Mouse (Mus musculus) hindbrain, embryonic 13.5 days (tissue): ENCODE results near the gene Gm49353. TPM values are rescaled to one million over a fixed set of nuclear protein-coding genes. Genes with fewer than 3 reads are reported as not detected.
A peak's percentile ranks its signal among the peaks of the same experiment; 100 is the strongest.

Experiments used
- ATAC-seq: fragments of 200-750 bp; cut with Nextera tagmentation; 2 replicates; pipeline ENCODE4 v1.8.0; 2017; ENCODE audit warnings: moderate TSS enrichment; ENCODE audit not compliant: low FRiP score
- H3K27ac ChIP-seq: fragments of 300-500 bp; sonication (generic); 2 replicates; pipeline ENCODE4 v1.5.1; 2015; ENCODE audit warnings: inconsistent platforms, mild to moderate bottlenecking, moderate library complexity
- H3K27me3 ChIP-seq: fragments of 300-500 bp; sonication (generic); 2 replicates; pipeline ENCODE4 v1.6.1; 2015; ENCODE audit warnings: mild to moderate bottlenecking, inconsistent platforms
- H3K36me3 ChIP-seq: fragments of 300-500 bp; sonication (generic); 2 replicates; pipeline ENCODE4 v1.6.1; 2015; ENCODE audit warnings: mild to moderate bottlenecking, inconsistent platforms
- H3K4me1 ChIP-seq: fragments of 300-500 bp; sonication (generic); replicated peaks from 2 replicates; pipeline ENCODE4 v1.6.1; 2015; ENCODE audit warnings: inconsistent platforms
- H3K4me2 ChIP-seq: fragments of 300-500 bp; sonication (generic); 2 replicates; pipeline ENCODE4 v1.6.1; 2015; ENCODE audit warnings: inconsistent platforms, mild to moderate bottlenecking, moderate library complexity
- H3K4me3 ChIP-seq: fragments of 300-500 bp; sonication (generic); 2 replicates; pipeline ENCODE4 v1.5.1; 2015; ENCODE audit warnings: mild to moderate bottlenecking, inconsistent platforms
- H3K9ac ChIP-seq: fragments of 300-500 bp; sonication (generic); 2 replicates; pipeline ENCODE4 v1.6.1; 2015; ENCODE audit warnings: mild to moderate bottlenecking, inconsistent platforms
- H3K9me3 ChIP-seq: fragments of 300-500 bp; sonication (generic); 2 replicates; pipeline ENCODE4 v1.6.1; 2016; ENCODE audit warnings: inconsistent platforms
- WGBS: fragments of 180-500 bp; shearing (Covaris S2); methylation state at CpG from one replicate; pipeline ENCODE4 v1.1.7; 2015; 5-methylcytosine and 5-hydroxymethylcytosine counted together
- polyA plus RNA-seq: library from polyadenylated mRNA; unstranded; fragments of >200 nt; fragmentation: Nextera tagmentation; extraction: Ambion mirVana; gene quantifications from 2 replicates; pipeline ENCODE4 v1.2.1, GENCODE M21; 2015

Gene Gm49353
- 11.7 and 15.4 TPM in 2 replicates for polyA plus RNA-seq

GRCm38 (mm10) chr10:29198642-29199041, at the start of gene Gm49353:
Gene Gm49353, plus strand, starts transcription at chr10:29198954.
- ATAC-seq, result no peak
- 95% methylated on average over 7 of the region's 7 CpGs for WGBS
- peaks cover 79% of the 10 kb centered on the region for H3K36me3 ChIP-seq

GRCm38 (mm10) chr10:29155304-29155703, 43.5 kb upstream of the Gm49353 start:
- ATAC-seq, result no peak
- no peak overlapping the region for H3K4me3 ChIP-seq
- H3K4me1 ChIP-seq, result peaks cover 7% of the 10 kb centered on the region
- no peak overlapping the region for H3K9ac ChIP-seq
- 71% methylated on average over 3 of the region's 3 CpGs for WGBS
- H3K4me2 ChIP-seq, result no peak overlapping the region
- peaks cover 67% of the 10 kb centered on the region for H3K36me3 ChIP-seq
- no peaks in the 10 kb centered on the region for H3K27me3 ChIP-seq
- no peak overlapping the region for H3K27ac ChIP-seq
- no peaks in the 10 kb centered on the region for H3K9me3 ChIP-seq

More at GRCm38 (mm10) chr10:29198642-29199041, at the start of gene Gm49353:
- Histone ChIP-seq H3K27ac (no peak within 1 kb of the TSS), H3K4me2 (no peak within 1 kb of the TSS), H3K27me3 (no peaks in the 10 kb centered on the region), H3K9me3 (no peaks in the 10 kb centered on the region), H3K9ac (no peak within 1 kb of the TSS), H3K4me3 (no peak within 1 kb of the TSS), H3K4me1 (no peaks in the 10 kb centered on the region)

DNA sequence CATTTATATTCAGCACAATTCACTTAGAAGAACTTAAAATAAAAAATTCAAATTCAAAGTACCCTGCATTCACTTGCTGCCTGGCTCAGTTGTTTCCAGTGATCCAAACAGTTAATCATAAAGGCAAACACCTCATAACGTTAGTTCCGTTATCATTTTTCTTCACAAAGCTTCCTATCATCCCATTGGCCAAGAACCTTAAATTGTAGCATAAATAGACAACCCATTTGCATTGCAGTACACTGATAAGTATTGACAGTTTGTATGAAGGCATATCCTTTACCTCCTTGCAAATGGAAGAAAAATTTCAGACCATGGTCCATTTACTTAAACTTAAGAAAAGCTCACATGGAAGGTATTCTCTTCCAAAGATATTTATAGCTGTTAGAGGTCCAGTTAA, 37.1 kb upstream of the Gm49353 start:
- 91% methylated on average over 2 of the region's 2 CpGs for WGBS
- no peak overlapping the region for H3K4me2 ChIP-seq
- H3K9me3 ChIP-seq, result no peaks in the 10 kb centered on the region
- H3K4me3 ChIP-seq, result no peak overlapping the region
- H3K27ac ChIP-seq, result no peak overlapping the region
- no peaks in the 10 kb centered on the region for H3K4me1 ChIP-seq
- H3K9ac ChIP-seq, result no peak overlapping the region
- H3K27me3 ChIP-seq, result no peaks in the 10 kb centered on the region
- no peak for ATAC-seq
- H3K36me3 ChIP-seq, result peaks cover 68% of the 10 kb centered on the region

DNA sequence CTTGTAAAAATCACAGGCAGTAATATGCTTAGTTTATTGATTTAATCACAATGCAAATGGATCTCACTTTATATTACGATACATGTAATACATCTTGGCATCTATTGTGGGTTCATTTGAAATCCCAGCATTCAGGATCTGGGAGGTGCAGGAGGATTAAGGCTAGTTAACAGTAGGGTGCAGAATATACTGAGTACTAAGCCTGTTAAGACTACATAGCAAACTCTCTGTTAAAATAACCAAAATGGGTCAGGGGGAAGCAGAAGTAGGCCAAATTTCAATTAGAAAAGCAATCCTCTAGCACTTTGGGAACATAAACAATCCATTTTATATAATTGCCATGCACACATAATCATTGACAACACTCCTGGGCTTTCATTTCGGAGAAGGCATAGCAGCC, 25.0 kb upstream of the Gm49353 start:
- H3K4me1 ChIP-seq, result 0 out of 2 replicates have a peak, but pooled peaks cover 2% of the 10 kb centered on the region
- WGBS, result 91% methylated on average over 2 of the region's 2 CpGs
- no peaks in the 10 kb centered on the region for H3K27me3 ChIP-seq
- H3K9me3 ChIP-seq, result peaks cover 5% of the 10 kb centered on the region; the same call in 1 of the 2 replicates
- H3K4me2 ChIP-seq, result no peak overlapping the region
- no peak for ATAC-seq
- no peak overlapping the region for H3K27ac ChIP-seq
- no peak overlapping the region for H3K9ac ChIP-seq
- peaks cover 72% of the 10 kb centered on the region for H3K36me3 ChIP-seq
- no peak overlapping the region for H3K4me3 ChIP-seq

DNA sequence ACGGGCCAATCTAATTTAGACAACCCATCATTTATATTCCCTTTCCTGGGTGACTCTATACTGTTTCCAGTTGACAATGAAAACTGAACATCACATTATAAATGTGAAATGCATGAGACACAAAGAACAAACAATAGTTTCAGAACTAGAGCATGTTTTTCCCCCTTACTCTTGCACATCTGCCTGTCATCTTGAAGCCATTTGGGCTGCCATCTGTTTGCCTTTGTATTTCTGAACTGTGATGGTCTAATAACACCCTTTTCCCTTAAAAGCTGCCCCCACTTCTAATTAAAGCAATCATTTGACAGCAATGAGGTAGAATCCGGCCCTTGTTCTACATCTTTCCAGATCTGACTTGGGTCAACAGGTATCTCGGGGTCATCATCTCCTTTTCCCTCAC, 23.1 kb upstream of the Gm49353 start:
- peaks cover 69% of the 10 kb centered on the region for H3K36me3 ChIP-seq
- H3K27me3 ChIP-seq, result no peaks in the 10 kb centered on the region
- H3K4me3 ChIP-seq, result no peak overlapping the region
- H3K4me2 ChIP-seq, result no peak overlapping the region
- ATAC-seq, result no peak
- 0 out of 2 replicates have a peak, but pooled peaks cover 2% of the 10 kb centered on the region for H3K4me1 ChIP-seq
- H3K9me3 ChIP-seq, result peaks cover 5% of the 10 kb centered on the region; the same call in 1 of the 2 replicates
- H3K9ac ChIP-seq, result no peak overlapping the region
- no peak overlapping the region for H3K27ac ChIP-seq
- 77% methylated on average over 3 of the region's 3 CpGs for WGBS

DNA sequence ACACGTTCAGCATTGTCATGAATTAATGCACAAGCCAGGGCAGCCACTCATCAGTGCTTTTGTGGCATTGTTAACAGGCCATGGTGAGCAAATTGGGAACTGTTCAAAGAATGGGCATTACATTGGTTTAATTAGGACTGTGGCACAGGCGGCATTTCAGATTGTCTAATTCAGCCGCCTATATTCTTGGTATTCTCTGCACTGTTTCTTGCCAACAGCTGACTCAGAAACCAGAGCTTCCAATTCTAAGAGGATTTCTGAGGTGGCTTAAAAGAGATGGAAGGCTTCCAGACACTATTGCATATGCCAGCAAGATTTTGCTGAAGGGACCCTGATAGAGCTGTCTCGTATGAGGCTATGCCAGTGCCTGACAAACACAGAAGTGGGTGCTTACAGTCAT, 21.9 kb upstream of the Gm49353 start:
- Histone ChIP-seq H3K4me2 (no peak overlapping the region), H3K27ac (no peak overlapping the region), H3K9me3 (no peaks in the 10 kb centered on the region), H3K4me1 (peaks cover 2% of the 10 kb centered on the region; the same call in 1 of the 2 replicates), H3K36me3 (peaks cover 68% of the 10 kb centered on the region), H3K9ac (no peak overlapping the region), H3K27me3 (no peaks in the 10 kb centered on the region), H3K4me3 (no peak overlapping the region)
- 84% methylated on average over 4 of the region's 4 CpGs for WGBS
- ATAC-seq, result no peak

DNA sequence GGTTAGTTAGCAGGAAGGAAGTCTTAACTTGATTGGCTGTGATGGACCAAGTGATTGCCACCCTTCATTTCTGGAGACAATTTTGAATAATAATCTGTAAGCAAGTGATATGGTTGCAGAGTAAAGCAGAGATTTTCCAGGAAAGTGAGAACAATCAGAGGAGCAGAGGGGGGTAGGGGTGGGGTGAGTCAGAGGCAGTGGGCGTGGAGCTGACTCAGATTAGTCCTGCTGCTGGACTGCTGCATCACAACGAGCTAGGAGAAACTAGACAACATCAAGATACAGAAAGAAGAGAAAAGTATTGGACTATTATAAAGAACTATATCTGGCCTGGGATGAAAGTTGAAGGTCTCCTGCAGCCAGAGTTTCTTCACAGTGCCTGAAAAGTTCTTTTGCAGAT, 20.8 kb upstream of the Gm49353 start:
- 56% methylated on average over 2 of the region's 2 CpGs for WGBS
- no peak overlapping the region for H3K9ac ChIP-seq
- no peaks in the 10 kb centered on the region for H3K9me3 ChIP-seq
- H3K36me3 ChIP-seq, result peaks cover 70% of the 10 kb centered on the region
- H3K4me1 ChIP-seq, result peaks cover 2% of the 10 kb centered on the region; the same call in 1 of the 2 replicates
- no peaks in the 10 kb centered on the region for H3K27me3 ChIP-seq
- H3K4me2 ChIP-seq, result no peak overlapping the region
- no peak overlapping the region for H3K27ac ChIP-seq
- ATAC-seq, result no peak
- H3K4me3 ChIP-seq, result no peak overlapping the region

- no peak overlapping the region for H3K4me3 ChIP-seq
- H3K27ac ChIP-seq, result no peak overlapping the region
- H3K27me3 ChIP-seq, result no peaks in the 10 kb centered on the region
- 42% methylated on average over 3 of the region's 3 CpGs for WGBS
- ATAC-seq, result no peak
- H3K36me3 ChIP-seq, result peaks cover 63% of the 10 kb centered on the region
- H3K4me2 ChIP-seq, result no peak overlapping the region
- H3K9me3 ChIP-seq, result no peaks in the 10 kb centered on the region
- no peak overlapping the region for H3K9ac ChIP-seq
- H3K4me1 ChIP-seq, result peaks cover 2% of the 10 kb centered on the region; the same call in 1 of the 2 replicates
These were observed 18.5 kb upstream of the Gm49353 start for GRCm38 (mm10) chr10:29180210-29180609.

GRCm38 (mm10) chr10:29181046-29181445, 17.7 kb upstream of the Gm49353 start:
- H3K27ac ChIP-seq, result no peak overlapping the region
- no peak for ATAC-seq
- no peak overlapping the region for H3K4me3 ChIP-seq
- H3K9ac ChIP-seq, result no peak overlapping the region
- H3K9me3 ChIP-seq, result no peaks in the 10 kb centered on the region
- peaks cover 55% of the 10 kb centered on the region for H3K36me3 ChIP-seq
- 79% methylated on average over 2 of the region's 2 CpGs for WGBS
- H3K4me2 ChIP-seq, result no peak overlapping the region
- H3K4me1 ChIP-seq, result no peaks in the 10 kb centered on the region; the same call in 1 of the 2 replicates
- no peaks in the 10 kb centered on the region for H3K27me3 ChIP-seq

DNA sequence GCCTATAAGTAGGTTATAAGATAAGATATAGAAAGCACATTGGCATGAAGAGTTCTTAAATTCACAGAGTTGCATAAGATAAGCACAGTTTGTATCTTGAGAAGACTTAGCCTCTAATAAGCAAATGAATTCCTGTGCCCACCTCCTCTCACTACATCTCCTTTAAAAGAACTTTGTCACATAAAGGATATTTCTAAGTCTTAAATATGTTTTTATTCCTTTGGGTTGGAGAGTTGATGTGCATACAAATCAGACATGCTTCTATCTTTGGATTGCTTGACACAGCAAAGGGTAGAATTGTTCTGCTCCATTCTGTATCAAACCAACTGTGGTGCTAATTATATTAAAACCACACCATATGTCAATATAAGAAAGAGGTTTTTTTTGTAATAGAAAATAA, 5.0 kb upstream of the Gm49353 start:
- no peak for ATAC-seq
- Histone ChIP-seq H3K4me3 (no peak overlapping the region), H3K4me1 (no peaks in the 10 kb centered on the region), H3K4me2 (no peak overlapping the region), H3K9ac (no peak overlapping the region), H3K9me3 (no peaks in the 10 kb centered on the region), H3K36me3 (peaks cover 61% of the 10 kb centered on the region), H3K27ac (no peak overlapping the region), H3K27me3 (no peaks in the 10 kb centered on the region)

- peak; percentile 34; the same call in 1 of the 2 replicates for ATAC-seq
- 97% methylated on average over 33 of the region's 33 CpGs for WGBS
- H3K4me2 ChIP-seq, result no peak overlapping the region
- H3K4me3 ChIP-seq, result no peak overlapping the region
- no peaks in the 10 kb centered on the region for H3K4me1 ChIP-seq
- no peaks in the 10 kb centered on the region for H3K27me3 ChIP-seq
- H3K9ac ChIP-seq, result no peak overlapping the region
- no peak overlapping the region for H3K27ac ChIP-seq
- peaks cover 73% of the 10 kb centered on the region for H3K36me3 ChIP-seq
- no peaks in the 10 kb centered on the region for H3K9me3 ChIP-seq
These were observed 1.9 kb upstream of the Gm49353 start for GRCm38 (mm10) chr10:29196811-29197210.

- Histone ChIP-seq H3K4me1 (no peaks in the 10 kb centered on the region), H3K9ac (no peak overlapping the region), H3K36me3 (peaks cover 70% of the 10 kb centered on the region), H3K4me3 (no peak overlapping the region), H3K27me3 (no peaks in the 10 kb centered on the region), H3K27ac (no peak overlapping the region), H3K9me3 (no peaks in the 10 kb centered on the region), H3K4me2 (no peak overlapping the region)
- no peak for ATAC-seq
- WGBS, result 79% methylated on average over 3 of the region's 3 CpGs
These were observed 1.1 kb downstream of the Gm49353 start for GRCm38 (mm10) chr10:29199835-29200234.

DNA sequence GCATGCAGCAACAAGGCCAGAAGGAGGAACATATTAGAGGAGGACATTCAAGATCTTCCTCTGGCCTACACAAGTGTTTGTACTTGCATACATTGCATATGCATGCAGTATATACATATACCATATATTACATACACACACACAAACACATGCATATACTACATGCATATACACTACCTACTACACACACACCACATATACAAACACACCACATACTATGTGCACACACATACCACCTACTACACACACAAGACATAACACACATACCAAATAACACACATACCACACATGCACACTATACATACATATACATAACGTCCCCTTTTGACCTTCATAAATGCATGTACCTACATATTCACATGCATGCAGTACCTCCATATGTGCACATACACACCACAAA, 1.9 kb downstream of the Gm49353 start:
- H3K4me3 ChIP-seq, result no peak overlapping the region
- H3K27me3 ChIP-seq, result no peaks in the 10 kb centered on the region
- H3K9ac ChIP-seq, result no peak overlapping the region
- H3K27ac ChIP-seq, result no peak overlapping the region
- no peaks in the 10 kb centered on the region for H3K9me3 ChIP-seq
- no peaks in the 10 kb centered on the region for H3K4me1 ChIP-seq
- no peak overlapping the region for H3K4me2 ChIP-seq
- 92% methylated on average over 1 of the region's 1 CpGs for WGBS
- peaks cover 67% of the 10 kb centered on the region for H3K36me3 ChIP-seq
- ATAC-seq, result peak; percentile 45; the same call in 1 of the 2 replicates
